Mouse (Mus musculus): ENCODE results near the gene Tll1.

Gene Tll1

DNA sequence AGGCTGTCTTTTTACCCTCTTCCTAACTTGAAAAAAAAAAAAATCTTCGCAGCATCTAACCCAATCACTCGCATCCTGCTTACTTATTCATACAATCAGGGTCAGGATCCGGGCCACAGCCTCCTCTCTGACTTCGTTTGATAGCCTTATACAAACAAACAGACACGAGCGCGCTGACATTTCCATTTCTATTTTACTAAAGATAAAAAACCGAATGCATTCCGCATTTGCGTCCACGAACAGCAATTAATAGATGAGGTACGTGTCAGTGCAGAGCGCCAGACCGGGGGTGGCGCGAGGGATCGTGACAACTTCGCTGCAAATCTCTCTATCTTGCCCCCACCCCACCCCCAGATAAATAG is at the start of gene Tll1:
Gene Tll1, minus strand, starts transcription at position 248 of the 362 bp plus-strand sequence.
- DNase-seq (ENCODE audit: low spot score) = peak; percentile 4

- no peak for DNase-seq (ENCODE audit: low spot score)
Measured at GRCm38 (mm10) chr8:64238645-64239044, 32.6 kb upstream of the Tll1 start.

GRCm38 (mm10) chr8:64221600-64221999 is 15.5 kb upstream of the Tll1 start:
- DNase-seq (ENCODE audit: low spot score) = no peak

DNA sequence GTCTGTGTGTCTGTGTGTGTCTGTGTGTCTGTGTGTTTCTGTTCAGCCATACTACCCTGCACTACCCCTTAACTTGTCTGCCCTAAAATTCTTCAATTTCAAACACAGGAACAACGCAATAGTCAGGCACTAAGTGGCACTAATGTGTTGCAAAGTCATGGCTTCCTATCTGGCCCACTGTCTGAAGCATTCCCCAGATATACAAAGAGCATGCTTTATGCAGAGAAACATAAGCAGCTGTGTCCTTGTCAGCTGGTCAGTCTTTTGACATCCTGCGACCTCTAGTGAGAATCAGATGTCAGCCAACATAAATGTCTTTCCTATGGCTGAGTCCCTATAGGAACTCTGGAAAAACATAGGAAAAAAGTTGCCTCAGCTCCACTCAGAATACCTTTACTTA is 11.6 kb upstream of the Tll1 start:
- no peak for DNase-seq (ENCODE audit: low spot score)

- no peak for DNase-seq (ENCODE audit: low spot score)
Measured at GRCm38 (mm10) chr8:64216252-64216651, 10.2 kb upstream of the Tll1 start.

DNA sequence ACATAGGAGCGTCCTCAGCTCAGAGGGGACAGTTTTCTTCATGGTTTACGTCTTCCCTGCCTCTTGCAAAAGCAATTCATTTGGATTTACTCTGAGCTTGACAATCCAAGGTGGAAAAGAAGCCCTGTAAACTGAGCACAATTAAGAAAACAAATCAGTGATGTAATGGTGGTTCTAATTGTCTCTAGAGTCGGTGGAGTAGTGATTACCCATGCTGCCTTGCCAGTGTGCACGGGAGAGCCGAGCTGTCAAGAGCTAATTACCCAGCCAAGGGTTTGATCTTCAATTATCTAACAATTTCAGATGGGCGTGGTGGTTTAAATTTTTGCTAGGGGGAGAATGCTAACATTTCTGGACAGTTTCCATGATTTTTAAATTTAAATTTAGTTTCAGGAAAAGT is 9.3 kb upstream of the Tll1 start:
- DNase-seq (ENCODE audit: low spot score) = no peak

DNA sequence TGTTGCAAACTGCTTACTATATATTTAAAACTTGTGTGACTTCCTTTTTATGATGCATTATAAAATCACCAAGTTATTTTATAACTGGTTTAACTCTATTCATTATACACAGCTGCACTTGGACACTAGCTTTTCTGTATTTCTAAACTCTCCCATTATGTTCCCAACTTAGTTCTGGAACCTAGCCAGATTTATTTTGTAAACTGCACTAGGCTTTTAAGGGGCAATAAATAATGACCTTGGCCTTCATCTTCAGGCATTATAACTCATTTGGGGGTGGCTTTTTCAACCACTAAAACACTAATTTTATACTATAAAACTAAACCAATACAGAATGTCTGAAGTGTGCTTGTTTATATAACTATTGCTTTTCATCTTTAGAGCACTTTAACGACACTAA is 8.8 kb upstream of the Tll1 start:
- no peak for DNase-seq (ENCODE audit: low spot score)

GRCm38 (mm10) chr8:64206411-64206861 is 365 bp upstream of the Tll1 start:
- peak; percentile 8 for DNase-seq (ENCODE audit: low spot score)

DNA sequence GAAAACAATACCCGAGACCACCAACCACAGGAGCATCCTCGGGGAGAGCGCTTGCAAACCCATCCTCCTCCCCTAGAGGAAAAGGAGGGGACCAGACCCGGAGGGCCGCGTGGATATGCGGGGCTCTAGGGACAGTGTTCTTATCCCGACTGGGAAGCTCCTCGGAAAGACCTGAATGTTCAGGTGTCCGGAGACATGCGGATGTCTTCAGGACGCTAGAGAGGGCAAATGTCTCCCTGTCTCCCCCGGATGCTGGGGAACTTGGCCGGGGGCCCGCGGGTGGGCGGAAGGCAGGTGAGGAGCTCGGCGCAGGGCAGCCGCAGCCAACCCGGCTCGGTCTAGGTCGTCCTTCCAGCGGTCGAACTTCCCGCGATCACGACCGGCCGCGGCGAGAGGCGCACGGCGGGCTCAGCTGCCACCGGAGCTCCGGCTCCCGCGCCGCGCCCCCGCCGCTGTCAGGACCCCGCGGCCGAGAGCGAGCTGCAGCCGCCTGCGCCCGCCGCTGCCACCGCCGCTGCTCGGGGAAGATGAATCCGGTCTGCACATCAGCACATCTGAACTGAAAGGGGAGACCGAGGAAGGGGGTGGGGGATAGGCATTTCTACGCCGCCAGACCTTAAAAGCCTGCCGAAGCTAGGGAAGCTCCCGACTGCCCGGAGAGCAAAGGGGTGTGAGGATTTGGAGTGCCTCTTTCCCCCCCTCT is 599 bp downstream of the Tll1 start:
- peak; percentile 11 for DNase-seq (ENCODE audit: low spot score)

- no peak for DNase-seq (ENCODE audit: low spot score)
Measured at GRCm38 (mm10) chr8:64204801-64205311, 1.2 kb downstream of the Tll1 start.

GRCm38 (mm10) chr8:64204167-64204566 is 1.9 kb downstream of the Tll1 start:
- peak; percentile 12 for DNase-seq (ENCODE audit: low spot score)

DNA sequence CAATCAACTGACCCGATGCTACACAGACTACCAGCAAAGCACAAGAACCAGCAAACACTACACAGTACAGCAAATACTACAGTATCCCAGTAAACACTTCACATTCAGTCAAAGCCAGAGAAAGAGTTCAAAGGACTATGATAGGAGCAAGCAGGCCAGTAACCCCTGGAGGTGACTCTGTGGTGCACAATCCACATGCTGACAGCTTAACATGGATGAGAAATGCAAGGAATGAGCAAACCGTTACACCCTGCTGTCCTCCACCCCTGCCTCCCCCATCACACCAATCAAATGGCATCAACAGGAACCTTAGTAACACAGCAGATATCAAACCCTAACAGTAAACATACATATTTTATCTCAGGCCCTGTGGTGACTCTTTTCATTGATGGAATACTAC is 7.7 kb downstream of the Tll1 start:
- no peak for DNase-seq (ENCODE audit: low spot score)

DNA sequence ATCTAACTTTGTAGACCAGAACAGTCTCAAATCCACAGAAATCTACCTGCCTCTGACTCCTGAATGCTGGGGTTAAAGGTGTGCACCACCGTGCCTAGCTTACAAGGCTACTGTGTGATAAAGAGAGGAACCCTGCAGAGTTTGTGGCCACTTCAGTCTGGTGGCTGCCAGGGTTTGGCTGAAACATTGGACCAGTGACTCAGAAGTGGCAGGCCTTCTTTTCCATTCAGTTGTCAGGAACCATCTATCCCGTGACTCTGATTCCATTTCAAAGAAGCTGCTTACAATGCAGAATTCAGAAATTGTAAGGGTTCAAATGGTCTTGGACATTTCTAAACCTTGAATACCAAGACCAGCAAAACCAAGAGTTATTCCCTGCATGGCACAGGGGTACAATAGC is 12.7 kb downstream of the Tll1 start:
- DNase-seq (ENCODE audit: low spot score) = no peak

DNA sequence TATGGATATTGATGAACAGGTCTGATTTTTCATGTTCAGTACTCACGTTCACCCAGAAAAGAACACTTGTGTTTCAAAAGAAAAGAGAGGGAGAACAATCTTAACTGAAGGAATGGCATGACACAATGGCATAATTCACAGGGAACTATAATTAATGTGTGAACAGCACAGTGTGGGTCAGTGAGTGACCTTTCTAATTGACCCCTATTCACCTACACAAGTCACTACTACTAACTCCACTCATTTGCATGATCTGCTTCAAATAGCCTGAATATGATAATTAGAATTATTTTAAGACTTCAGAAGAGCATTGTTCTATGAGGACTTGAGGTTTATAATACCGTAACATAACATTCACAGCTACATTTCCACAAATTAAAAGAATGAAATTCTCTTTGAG is 18.2 kb downstream of the Tll1 start:
- DNase-seq (ENCODE audit: low spot score) = no peak

DNA sequence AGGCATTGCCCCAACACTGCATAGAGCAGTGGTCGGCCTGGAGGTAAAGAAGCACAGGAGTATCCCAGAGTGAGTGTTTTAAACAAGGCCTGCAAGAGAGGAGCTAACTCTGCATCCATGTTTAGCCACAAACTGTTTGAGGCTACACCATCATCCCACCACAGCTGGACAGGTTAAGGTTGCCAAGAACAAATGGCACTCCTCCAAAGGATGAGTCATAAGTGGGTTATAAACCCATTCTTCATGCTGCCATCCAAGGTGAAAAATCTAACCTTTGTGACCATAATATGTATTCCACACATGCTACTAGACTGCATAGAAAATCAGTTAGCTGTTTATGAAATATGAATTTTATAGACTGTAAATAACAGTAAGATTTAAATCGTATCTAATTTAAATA is 29.1 kb downstream of the Tll1 start:
- DNase-seq (ENCODE audit: low spot score) = no peak

- DNase-seq (ENCODE audit: low spot score) = no peak
Measured at GRCm38 (mm10) chr8:64174916-64175315, 31.2 kb downstream of the Tll1 start.

GRCm38 (mm10) chr8:64173759-64174158 is 32.3 kb downstream of the Tll1 start:
- no peak for DNase-seq (ENCODE audit: low spot score)

DNA sequence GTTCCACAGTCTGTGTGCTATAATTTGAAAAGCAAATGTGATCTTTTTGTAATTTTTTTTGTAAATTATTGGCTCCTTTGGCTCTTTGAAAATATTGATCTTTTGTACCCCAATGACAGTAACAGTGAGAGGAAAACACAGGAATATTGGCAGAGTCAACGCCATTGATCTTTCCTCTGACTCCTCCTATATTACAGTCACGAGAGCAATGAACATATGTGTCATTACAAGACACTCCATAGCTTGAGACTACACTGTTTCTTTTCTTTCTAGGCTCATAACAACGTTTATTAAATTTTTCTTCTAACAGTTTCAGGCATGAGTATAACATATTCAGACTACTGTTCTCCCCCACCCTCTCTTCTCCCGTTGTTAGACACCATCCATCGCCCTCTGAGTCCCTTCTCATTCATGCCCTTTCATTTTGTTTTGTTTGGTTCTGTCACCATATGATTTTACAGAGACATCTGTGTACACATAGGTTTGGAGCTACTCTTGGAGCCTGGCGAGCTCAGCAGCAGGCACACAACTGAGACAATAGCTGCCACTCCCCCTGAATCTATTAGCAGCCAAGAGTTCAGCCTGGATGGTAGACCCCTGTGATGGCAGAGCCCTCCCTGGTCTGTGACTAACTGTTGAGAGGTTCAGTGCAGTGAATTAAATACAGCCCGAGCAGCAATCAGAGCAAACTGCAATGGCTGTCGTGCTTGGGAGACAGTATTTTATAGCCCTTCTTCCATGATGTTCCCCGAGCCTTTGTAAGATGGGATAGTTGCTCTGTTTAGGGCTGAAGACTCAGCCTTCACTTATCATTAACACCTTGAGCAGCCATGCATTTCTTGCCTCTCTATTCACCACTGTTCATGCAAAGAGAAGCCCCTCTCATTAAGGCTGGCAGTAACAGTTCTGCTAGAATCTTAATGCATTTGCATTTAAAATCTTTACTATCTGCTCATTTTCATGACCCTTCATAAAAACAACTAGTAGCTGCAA is 52.9 kb downstream of the Tll1 start:
- no peak for DNase-seq (ENCODE audit: low spot score)

GRCm38 (mm10) chr8:64152216-64152804 is 53.8 kb downstream of the Tll1 start:
- no peak for DNase-seq (ENCODE audit: low spot score)

DNA sequence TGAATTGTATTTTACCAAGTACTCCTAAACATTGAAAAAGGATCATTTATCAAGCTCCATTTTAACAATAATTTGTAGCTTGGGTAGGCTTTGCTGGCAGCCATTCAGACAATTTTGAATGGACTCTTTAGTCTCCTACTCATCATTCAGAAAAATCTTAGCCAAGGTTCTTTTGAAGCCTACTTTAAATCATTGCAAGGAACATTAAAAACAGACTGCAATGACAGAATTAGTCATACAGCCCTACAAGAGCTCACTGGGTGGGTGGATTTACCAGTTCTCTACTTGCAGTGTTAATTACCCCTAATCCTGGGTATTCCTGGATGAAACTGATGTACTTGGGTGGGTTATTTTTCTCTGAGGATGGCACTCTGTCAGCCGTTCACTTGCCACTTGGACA is 69.5 kb downstream of the Tll1 start:
- DNase-seq (ENCODE audit: low spot score) = no peak

GRCm38 (mm10) chr8:64107190-64107589 is 98.9 kb downstream of the Tll1 start:
- no peak for DNase-seq (ENCODE audit: low spot score)

DNA sequence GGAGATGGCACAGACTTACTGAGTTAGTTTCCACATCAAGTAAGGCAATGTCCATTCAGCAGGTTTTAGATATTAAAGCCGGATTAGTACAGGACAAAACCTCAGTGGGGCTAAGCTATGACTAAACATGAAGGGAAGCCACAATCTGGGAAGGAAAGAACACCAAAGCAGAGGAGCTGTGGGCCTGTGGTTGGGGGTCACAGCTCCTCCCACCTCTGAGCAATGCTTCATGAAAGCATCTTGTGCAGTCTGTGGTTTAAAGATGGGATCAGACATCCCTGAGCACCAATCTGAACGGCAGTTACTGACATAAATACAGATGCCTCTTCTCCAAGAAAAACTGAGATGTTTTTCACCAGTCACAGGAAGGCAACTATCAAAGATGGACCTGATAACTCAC is 132.7 kb downstream of the Tll1 start:
- DNase-seq (ENCODE audit: low spot score) = no peak

DNA sequence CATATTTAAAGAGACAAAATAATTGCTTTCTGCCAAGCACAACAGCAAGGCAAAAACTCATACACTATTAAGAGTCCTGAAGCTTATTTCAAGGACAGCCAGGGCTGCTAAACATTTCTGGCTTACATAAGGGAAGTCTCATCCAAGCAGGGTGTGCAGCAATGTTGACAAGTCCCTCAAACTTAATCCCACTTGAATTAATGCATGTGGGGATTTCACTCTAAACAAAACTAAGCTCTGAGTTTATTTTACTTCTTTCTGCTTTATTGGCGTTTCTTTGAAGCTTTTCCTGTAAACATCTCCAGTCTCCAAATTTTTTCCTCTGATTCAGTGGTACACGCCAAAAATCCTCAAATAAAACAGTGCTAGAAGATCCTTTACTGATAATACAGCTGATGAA is 146.2 kb downstream of the Tll1 start:
- no peak for DNase-seq (ENCODE audit: low spot score)

Data from urinary bladder, postnatal 14 days (tissue).